Mouse (Mus musculus): Measurements from ENCODE around the gene Gm10283. TPM values are rescaled to one million over a fixed set of nuclear protein-coding genes. Genes with fewer than 3 reads are reported as not detected.
"Not testable (repeated sequence)": the region's sequence is repeated elsewhere in the genome, so short reads cannot be mapped to it uniquely, and the experiment has no call there.

Gm10283 gene
- not detected in 2 replicates for polyA plus RNA-seq (2015; fragmentation: Nextera tagmentation; extraction: Ambion mirVana)

DNA sequence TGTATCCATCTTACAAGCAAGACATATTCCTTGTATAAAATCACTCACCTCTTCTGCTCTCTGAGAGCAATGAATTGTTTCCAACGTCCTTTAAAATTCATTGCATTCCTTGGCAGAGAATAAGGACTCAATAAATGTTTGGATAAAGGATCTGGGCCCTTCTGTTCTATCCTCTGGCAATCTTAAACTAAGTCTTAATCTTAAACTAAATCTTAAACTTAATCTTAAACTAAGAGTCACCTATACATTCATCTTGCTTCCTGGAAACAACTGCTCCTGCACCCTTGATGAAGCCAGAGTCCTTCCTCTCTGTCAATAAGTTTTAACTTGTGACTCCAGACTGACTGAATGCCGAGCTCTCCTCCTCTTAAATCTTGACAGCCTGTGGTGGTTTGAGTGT lies at the start of gene Gm10283:
Gm10283 (minus strand) TSS at position 101 of the 400 bp plus-strand sequence.
- Histone ChIP-seq H3K27me3 (replicated peaks; ENCODE audit: control insufficient read depth, insufficient read depth, low read length) (no peaks in the 10 kb centered on the region), H3K27ac (ENCODE audit: low read depth, low read length) (no peak within 1 kb of the TSS), H3K9me3 (ENCODE audit: control insufficient read depth) (no peaks in the 10 kb centered on the region), H3K4me2 (replicated peaks; ENCODE audit: low read depth) (no peak within 1 kb of the TSS), H3K9ac (ENCODE audit: low read depth, low read length) (no peak within 1 kb of the TSS), H3K4me1 (replicated peaks; ENCODE audit: control insufficient read depth, insufficient read depth, low read length) (no peaks in the 10 kb centered on the region), H3K4me3 (ENCODE audit: low read depth, low read length) (no peak within 1 kb of the TSS), H3K36me3 (ENCODE audit: control insufficient read depth, insufficient read depth) (no peaks in the 10 kb centered on the region)
- ATAC-seq: no peak
- WGBS: 27% methylated on average over 2 of the region's 2 CpGs
- no peak for TF ChIP-seq CTCF (IDR thresholded peaks at IDR 0.05; ENCODE audit: low read depth)

DNA sequence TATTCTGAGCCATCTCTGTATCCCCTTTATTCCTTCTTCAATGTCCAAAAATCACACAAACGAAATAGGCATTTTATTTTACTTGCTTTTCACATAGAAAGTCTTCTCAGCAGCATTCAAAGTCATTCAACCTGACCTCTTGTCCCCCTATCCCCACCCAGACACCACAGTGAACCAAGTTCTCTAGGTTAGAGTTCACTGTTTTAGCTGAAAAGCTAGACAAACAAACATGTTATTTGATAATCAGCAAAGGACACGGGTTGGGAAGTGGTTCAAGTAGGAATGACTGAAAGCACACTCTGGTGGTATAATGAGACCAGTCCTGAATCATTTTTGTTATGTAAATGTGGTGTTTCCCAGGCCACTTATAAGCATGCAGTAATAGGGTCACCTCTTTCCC lies 31.9 kb upstream of the Gm10283 start:
- H3K9ac ChIP-seq (ENCODE audit: low read depth, low read length): no peak overlapping the region
- no peak for TF ChIP-seq CTCF (IDR thresholded peaks at IDR 0.05; ENCODE audit: low read depth)
- H3K36me3 ChIP-seq (ENCODE audit: control insufficient read depth, insufficient read depth): no peaks in the 10 kb centered on the region
- no peak for ATAC-seq
- H3K27ac ChIP-seq (ENCODE audit: low read depth, low read length): no peak overlapping the region
- WGBS: 62% methylated on average over 2 of the region's 2 CpGs
- H3K9me3 ChIP-seq (ENCODE audit: control insufficient read depth): no peaks in the 10 kb centered on the region
- H3K4me2 ChIP-seq (replicated peaks; ENCODE audit: low read depth): no peak overlapping the region
- H3K4me1 ChIP-seq (replicated peaks; ENCODE audit: control insufficient read depth, insufficient read depth, low read length): no peaks in the 10 kb centered on the region
- no peak overlapping the region for H3K4me3 ChIP-seq (ENCODE audit: low read depth, low read length)
- H3K27me3 ChIP-seq (replicated peaks; ENCODE audit: control insufficient read depth, insufficient read depth, low read length): no peaks in the 10 kb centered on the region

DNA sequence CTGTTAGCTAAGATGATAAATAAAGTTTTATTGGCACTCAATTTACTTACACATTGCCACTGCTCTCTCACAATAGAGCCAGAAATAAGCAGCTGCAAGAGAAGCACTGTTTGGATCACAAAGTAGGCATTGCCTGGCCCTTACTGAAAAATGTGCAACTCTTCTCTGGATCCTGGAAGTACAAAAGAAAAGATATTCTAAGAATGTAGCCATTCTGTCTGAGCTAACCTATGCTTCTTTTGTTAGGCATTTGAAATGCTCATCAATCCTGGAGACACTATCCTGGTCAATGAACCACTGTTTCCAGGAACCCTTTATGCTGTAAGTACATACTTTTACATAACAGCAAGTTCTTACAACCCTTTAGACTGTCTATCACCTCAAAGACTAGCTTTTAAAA lies 15.3 kb upstream of the Gm10283 start:
- Histone ChIP-seq H3K36me3 (ENCODE audit: control insufficient read depth, insufficient read depth) (no peaks in the 10 kb centered on the region), H3K27ac (ENCODE audit: low read depth, low read length) (no peak overlapping the region), H3K4me2 (replicated peaks; ENCODE audit: low read depth) (no peak overlapping the region), H3K9me3 (ENCODE audit: control insufficient read depth) (no peaks in the 10 kb centered on the region), H3K4me1 (replicated peaks; ENCODE audit: control insufficient read depth, insufficient read depth, low read length) (no peaks in the 10 kb centered on the region), H3K27me3 (replicated peaks; ENCODE audit: control insufficient read depth, insufficient read depth, low read length) (no peaks in the 10 kb centered on the region), H3K4me3 (ENCODE audit: low read depth, low read length) (no peak overlapping the region), H3K9ac (ENCODE audit: low read depth, low read length) (no peak overlapping the region)
- no peak for ATAC-seq
- TF ChIP-seq CTCF (IDR thresholded peaks at IDR 0.05; ENCODE audit: low read depth): no peak

DNA sequence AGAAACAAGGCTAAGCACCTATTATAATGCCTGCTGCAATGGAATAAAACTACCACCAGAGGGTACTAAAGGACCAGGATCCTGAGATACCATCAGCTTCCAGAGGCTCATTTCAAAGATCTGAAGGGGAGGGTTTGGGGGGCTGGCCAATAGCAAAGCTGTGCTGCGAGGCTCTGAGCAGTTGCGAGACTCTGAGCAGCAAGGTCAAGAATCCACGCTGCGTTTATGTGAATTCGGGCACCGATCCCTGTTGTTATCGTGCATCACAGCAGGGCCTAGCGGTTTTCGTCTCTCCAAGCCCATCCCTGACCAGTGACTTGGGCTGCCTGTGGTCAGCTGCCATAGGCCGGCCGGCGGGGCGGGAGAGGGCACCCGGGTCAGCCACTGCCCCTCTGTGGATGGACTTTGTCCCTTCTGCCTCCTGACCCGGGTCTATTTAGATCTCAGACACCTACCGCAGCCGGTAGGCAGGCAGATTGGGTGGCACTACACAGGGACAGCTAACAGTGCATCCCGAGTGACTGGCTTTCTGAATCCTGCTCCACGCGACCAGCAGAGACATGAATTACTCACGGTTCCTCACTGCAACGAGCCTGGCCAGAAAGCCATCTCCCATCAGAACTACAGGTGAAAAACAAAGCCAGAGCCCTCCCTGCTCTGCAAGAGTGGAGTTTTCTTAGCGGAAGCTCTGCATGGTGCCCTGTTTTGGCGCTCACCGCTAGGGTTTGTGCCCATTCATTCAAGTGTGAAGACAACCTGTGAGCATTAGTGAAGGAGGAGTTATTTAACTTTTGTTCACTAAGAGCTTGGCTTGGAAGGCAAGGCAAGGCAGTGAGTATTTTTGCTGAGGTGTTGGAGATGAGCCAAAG lies 2.9 kb upstream of the Gm10283 start, which contains the start of gene Aadat:
Aadat (plus strand) TSS at position 280 of the 869 bp plus-strand sequence.
- 3% methylated on average over 25 of the region's 25 CpGs for WGBS
- Histone ChIP-seq H3K36me3 (ENCODE audit: control insufficient read depth, insufficient read depth) (no peaks in the 10 kb centered on the region), H3K4me3 (ENCODE audit: low read depth, low read length) (peak within 1 kb of the TSS; percentile 25), H3K4me1 (replicated peaks; ENCODE audit: control insufficient read depth, insufficient read depth, low read length) (no peaks in the 10 kb centered on the region), H3K9ac (ENCODE audit: low read depth, low read length) (no peak within 1 kb of the TSS), H3K27me3 (replicated peaks; ENCODE audit: control insufficient read depth, insufficient read depth, low read length) (no peaks in the 10 kb centered on the region), H3K4me2 (replicated peaks; ENCODE audit: low read depth) (peak within 1 kb of the TSS; percentile 72), H3K27ac (ENCODE audit: low read depth, low read length) (no peak within 1 kb of the TSS), H3K9me3 (ENCODE audit: control insufficient read depth) (no peaks in the 10 kb centered on the region)
- TF ChIP-seq CTCF (IDR thresholded peaks at IDR 0.05; ENCODE audit: low read depth): peak; percentile 88
- peak; percentile 70 for ATAC-seq

DNA sequence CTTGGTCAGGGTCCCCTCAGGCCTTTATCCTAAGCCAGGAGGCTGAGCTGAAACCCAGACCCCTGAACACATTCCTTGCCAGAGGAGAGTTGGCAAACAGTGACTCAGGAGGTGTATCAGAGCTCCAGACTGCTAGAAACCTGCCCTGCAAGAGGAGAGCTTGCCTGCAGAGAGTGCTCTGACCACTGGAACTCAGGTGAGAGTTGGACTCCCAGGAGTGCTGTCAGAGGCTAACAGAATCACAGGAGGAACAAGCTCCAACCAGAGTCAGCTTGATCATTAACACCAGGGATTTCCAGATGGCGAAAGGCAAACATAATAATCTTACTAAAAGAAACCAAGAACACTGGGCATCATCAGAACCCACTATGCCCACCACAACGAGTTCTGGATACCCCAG lies 8.0 kb downstream of the Gm10283 start:
- not testable (repeated sequence) for H3K4me2 ChIP-seq (replicated peaks; ENCODE audit: low read depth); ATAC-seq; H3K36me3 ChIP-seq (ENCODE audit: control insufficient read depth, insufficient read depth); H3K4me3 ChIP-seq (ENCODE audit: low read depth, low read length); H3K4me1 ChIP-seq (replicated peaks; ENCODE audit: control insufficient read depth, insufficient read depth, low read length); H3K9ac ChIP-seq (ENCODE audit: low read depth, low read length); H3K27me3 ChIP-seq (replicated peaks; ENCODE audit: control insufficient read depth, insufficient read depth, low read length); H3K9me3 ChIP-seq (ENCODE audit: control insufficient read depth); H3K27ac ChIP-seq (ENCODE audit: low read depth, low read length)
- WGBS: 43% methylated on average over 2 of the region's 2 CpGs

DNA sequence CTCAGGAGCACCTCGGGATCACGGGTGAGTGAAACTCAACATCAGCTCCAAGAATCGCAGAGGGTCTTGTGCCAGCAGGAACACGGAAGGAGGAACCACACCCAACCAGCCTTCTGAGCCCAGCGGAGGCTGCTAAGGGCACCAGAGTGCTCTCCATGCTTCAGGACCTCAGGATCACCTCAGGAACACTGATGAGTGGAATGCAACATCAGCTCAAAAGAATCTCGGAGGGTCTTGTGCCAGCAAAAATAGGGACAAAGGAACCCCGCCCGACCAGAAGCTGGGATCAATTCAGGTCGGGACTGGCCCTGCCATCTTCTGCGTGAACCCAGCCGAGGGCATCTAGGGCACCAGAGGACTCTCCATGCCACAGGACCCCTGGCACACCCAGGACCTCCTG lies 8.4 kb downstream of the Gm10283 start:
- no peak overlapping the region for H3K4me2 ChIP-seq (replicated peaks; ENCODE audit: low read depth)
- no peak overlapping the region for H3K9ac ChIP-seq (ENCODE audit: low read depth, low read length)
- no peaks in the 10 kb centered on the region for H3K36me3 ChIP-seq (ENCODE audit: control insufficient read depth, insufficient read depth)
- H3K9me3 ChIP-seq (ENCODE audit: control insufficient read depth): no peaks in the 10 kb centered on the region
- no peak for TF ChIP-seq CTCF (IDR thresholded peaks at IDR 0.05; ENCODE audit: low read depth)
- 91% methylated on average over 11 of the region's 11 CpGs for WGBS
- no peak overlapping the region for H3K27ac ChIP-seq (ENCODE audit: low read depth, low read length)
- H3K4me1 ChIP-seq (replicated peaks; ENCODE audit: control insufficient read depth, insufficient read depth, low read length): no peaks in the 10 kb centered on the region
- H3K27me3 ChIP-seq (replicated peaks; ENCODE audit: control insufficient read depth, insufficient read depth, low read length): no peaks in the 10 kb centered on the region
- no peak for ATAC-seq
- no peak overlapping the region for H3K4me3 ChIP-seq (ENCODE audit: low read depth, low read length)
